Mouse (Mus musculus): ENCODE results near the gene Pde4d.

Pde4d gene

DNA sequence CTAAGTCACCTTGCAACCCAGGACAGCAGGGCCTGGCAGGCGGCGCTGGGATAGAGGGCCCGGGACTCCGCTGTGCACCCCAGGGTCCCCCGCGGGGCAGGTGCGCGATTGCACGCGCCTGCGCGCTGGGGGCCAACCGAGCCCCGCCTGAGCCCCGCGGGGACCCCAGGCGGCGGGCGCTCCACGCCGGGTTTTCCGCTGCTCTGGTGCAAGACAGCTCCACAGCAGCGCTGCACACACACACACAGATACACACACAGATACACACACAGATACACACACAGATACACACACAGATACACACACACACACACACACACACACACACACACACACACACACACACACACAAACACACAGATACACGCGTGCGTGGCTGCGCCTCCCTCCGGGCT, 1452.7 kb downstream of the Pde4d start:
- peak; percentile 49 for DNase-seq (ENCODE audit: low spot score)

- peak; percentile 85 for DNase-seq (ENCODE audit: low spot score)
These were observed 1453.4 kb downstream of the Pde4d start for GRCm38 (mm10) chr13:109902855-109903763.

GRCm38 (mm10) chr13:109903764-109904510, 1454.2 kb downstream of the Pde4d start:
- DNase-seq (ENCODE audit: low spot score), result no peak

GRCm38 (mm10) chr13:109906342-109906888, 1456.7 kb downstream of the Pde4d start:
- no peak for DNase-seq (ENCODE audit: low spot score)

DNA sequence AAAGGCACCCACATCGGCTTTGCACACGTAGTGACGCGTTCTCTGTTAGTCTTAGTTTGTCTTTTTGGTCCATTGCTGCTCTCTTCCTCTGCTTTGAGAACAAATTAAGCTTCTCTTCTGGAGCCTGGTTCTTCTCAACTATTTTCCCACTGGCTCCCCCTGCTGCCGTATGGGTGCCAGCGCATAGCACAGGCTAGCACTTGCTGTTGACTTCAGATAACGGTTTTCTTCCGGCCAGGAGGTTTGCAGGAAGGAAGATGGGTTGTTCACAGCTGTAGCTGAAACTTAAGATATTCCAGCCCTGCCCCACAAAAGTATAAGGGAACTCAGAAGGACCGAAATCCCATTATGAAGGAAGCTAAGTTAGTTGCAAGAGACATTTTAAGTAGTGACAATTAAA, 1457.9 kb downstream of the Pde4d start:
- DNase-seq (ENCODE audit: low spot score), result peak; percentile 85

DNA sequence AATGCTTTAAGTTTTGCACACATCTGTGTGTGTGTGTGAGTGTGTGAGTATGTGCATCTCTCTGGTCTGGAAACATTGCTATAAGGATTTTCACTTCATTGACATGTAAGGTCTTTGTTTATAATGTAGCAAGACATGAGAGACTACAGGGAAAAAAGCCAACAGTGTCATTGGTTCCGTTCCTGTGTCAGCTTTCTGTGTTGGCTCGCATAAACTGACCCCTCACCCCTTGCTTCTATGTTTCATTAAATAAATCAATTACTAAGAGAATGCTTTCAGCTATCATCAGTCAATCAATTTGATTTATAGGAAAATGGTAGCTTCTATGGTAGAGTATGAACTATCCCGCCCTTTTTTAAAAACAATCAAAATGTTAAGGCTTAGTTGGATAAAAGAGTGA, 1458.6 kb downstream of the Pde4d start:
- DNase-seq (ENCODE audit: low spot score), result no peak

- no peak for DNase-seq (ENCODE audit: low spot score)
These were observed 1459.4 kb downstream of the Pde4d start for GRCm38 (mm10) chr13:109909111-109909510.

DNA sequence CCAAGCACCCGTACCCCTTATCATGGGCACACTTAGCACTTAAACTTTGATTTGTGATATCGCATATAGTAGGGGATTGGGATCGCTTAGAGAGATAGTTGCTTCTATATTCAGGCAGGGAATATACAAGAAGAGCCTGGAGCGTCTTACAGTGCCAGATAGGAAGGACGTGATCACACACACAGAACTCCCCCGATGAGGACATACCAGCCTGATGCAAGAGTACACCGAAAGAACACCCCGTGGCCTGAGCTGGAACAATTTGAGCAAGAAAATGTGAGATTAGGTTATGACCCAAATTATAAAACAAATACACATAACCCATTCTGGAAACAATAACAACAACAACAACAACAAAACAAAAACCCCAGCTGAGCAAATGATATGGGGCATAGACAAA, 1461.2 kb downstream of the Pde4d start:
- DNase-seq (ENCODE audit: low spot score), result no peak

- DNase-seq (ENCODE audit: low spot score), result no peak
These were observed 1462.9 kb downstream of the Pde4d start for GRCm38 (mm10) chr13:109912635-109913034.

GRCm38 (mm10) chr13:109914246-109914645, 1464.5 kb downstream of the Pde4d start:
- no peak for DNase-seq (ENCODE audit: low spot score)

DNA sequence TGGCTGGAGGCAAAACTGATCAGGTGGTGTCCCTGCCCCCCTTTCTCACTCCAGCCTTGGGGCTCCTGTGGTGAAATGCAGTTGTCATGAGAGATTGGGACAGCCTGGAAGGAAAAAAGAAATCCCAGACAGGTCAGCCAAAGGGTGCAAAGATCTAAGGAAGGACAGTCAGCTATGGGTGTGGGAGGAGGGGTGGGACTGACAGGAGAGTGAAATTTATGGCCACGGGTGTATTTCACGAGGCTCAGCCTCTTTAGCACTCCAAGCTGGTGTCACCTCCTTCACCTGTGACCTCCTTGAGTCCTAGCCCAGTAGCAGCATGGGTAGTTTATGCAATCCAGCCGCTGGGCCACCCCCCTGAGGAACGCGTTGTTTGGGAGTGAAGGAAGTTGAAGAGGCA, 1465.1 kb downstream of the Pde4d start:
- peak; percentile 51 for DNase-seq (ENCODE audit: low spot score)

DNA sequence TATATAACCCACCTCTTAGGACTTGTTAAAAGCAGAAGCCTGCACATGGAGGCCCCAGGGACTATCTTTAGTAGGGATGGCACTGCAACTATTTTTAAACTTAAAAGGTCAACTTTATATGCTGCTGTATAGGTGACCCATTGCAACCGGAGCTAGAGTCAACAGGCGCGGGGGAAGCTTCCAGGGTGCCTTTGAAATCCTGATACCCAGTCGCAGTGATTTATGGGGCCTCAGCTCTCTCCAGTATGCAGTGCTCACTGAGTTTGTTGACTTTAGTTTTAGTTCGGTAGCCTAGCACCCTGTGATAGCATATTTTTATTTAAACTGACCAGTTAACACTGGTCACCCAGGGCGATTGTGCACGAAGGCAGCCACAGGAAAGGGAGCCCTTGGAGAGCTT, 1465.8 kb downstream of the Pde4d start:
- DNase-seq (ENCODE audit: low spot score), result peak; percentile 70

- peak; percentile 40 for DNase-seq (ENCODE audit: low spot score)
These were observed 1466.2 kb downstream of the Pde4d start for GRCm38 (mm10) chr13:109915964-109916363.

GRCm38 (mm10) chr13:109917551-109917950, 1467.8 kb downstream of the Pde4d start:
- no peak for DNase-seq (ENCODE audit: low spot score)

GRCm38 (mm10) chr13:109918631-109919030, 1468.9 kb downstream of the Pde4d start:
- DNase-seq (ENCODE audit: low spot score), result no peak

DNA sequence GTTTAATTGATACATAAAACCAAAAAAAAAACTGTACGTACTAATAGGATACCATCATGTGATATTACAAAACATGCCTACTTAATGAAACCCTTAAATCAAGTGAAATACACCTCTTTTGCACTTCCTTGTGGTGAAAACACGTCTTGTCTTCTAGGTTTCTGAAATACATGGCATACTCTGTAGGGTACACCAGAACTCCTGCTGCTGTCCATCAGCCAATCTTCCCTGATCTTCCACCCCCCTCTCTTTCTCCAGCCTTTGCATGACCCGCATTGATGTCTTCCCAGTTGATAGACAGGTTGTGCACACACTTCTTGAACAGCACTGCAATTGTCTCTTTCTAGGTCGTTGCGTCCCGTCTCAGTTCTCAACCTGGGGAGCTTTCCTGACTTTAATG, 1470.5 kb downstream of the Pde4d start:
- DNase-seq (ENCODE audit: low spot score), result no peak

- no peak for DNase-seq (ENCODE audit: low spot score)
These were observed 1471.7 kb downstream of the Pde4d start for GRCm38 (mm10) chr13:109921336-109922038.

DNA sequence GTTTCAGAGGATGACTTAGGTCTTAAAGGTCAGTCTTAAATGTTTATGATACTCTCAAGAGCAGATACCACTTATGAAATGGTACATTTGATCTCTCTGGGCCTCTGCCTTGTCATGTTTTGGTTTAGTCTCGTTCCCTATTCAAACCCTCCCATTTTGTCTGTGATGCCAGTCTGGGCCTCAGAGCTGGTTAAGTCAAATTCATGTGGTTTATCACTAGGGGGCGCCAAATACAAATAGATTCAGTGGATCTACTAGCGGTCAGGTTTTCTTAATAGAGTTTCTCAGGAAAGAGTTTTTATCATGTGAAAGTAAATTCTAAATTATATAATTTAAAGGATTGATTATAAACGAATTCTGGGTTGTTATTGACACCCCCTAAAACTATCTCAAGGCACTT, 1472.5 kb downstream of the Pde4d start:
- peak; percentile 87 for DNase-seq (ENCODE audit: low spot score)

- DNase-seq (ENCODE audit: low spot score), result no peak
These were observed 1473.0 kb downstream of the Pde4d start for GRCm38 (mm10) chr13:109922782-109923181.

- DNase-seq (ENCODE audit: low spot score), result no peak
These were observed 1475.0 kb downstream of the Pde4d start for GRCm38 (mm10) chr13:109924771-109925170.

DNA sequence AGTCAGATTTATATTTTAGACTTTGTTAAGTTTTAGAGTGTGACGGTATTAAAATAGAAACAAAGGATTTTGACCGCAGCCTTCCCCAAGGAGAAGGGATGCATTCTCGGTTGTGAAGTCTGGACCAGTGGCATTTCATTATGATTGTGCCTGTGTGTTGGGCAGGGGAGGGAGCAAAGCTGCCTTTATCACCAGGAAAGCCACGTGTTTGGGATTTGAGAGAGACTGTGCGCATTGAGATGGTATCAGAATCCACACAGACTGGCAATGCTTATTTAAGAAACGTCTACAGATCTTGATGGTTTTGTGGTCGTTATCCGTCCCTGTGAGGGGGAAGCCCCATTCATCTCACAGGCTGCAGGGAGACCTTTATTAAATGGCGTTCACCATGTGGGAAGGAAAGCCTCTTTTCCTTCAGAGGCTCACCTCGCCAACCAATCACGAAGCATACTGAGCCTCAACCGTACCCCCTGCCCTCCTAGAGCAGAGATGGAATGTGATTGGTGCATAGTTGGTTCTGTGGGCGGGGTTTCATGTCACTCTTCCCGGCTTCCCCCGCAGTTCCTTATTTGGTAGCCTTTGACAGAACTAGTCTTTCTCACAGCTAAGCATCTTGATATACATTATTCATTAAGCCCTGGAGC, 1476.7 kb downstream of the Pde4d start:
- peak; percentile 81 for DNase-seq (ENCODE audit: low spot score)

DNA sequence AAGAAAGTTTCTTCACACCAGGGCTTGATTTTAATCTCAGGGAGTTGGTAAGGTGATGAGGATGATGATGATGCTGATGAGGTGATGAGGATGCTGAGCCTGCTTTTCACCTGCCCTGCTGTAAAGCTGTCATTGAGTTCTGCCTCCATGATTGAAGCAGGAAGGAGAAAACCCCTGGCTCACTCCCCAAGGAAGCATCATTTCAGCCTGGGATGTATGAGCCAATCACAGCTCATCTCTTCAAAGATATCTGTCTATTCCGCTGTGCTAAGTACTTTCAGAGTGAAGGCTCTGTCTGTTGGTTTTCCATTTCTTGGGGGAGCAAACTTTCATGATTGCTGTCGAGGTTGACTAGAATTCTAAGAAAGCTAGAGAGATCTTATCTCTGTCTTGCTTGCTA, 1478.0 kb downstream of the Pde4d start:
- no peak for DNase-seq (ENCODE audit: low spot score)
